Mouse (Mus musculus): ENCODE measurements around the gene Pcif1.

The Pcif1 gene

DNA sequence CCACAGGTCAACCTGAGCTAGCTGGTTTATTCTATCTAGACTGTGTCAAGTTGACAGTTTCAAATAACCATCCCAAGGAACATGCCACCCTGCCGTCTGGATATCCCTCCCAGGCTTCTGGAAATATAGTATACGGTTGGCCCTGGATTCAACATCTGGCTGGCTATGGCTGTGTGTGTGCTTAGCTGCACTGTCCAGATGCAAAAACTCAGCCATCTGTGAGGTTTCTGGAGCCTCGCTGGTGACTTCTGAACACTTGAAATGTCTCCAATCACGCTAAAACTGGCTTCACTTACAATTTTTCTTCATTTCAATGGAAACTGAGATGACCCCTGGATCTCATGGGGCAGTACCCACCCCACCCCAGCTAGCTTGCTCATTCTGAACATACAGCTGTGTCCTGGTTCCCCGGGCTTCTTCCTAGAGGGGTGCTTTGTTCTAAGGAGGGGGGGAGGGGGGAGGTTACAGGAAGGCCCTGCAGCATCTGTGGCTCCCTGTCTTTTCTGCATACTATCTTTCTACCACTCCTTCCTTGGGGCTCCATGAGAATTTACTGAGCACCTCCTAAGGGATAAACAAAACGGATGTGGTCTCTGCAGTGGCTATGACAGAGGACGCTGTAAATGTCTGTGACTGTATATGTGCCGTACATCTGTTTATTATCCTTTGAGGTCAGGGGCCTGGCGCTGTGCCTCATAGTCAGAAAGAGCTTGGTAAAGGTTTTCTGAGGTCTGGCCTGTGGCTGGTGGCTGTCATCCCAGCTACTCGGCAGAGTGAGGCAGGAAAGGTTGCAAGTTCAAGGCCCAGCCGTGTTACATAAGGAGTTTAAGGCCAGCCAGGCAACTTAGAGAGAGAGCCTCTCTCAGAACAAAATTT is 51.8 kb downstream of the Pcif1 start:
- DNase-seq = no peak

DNA sequence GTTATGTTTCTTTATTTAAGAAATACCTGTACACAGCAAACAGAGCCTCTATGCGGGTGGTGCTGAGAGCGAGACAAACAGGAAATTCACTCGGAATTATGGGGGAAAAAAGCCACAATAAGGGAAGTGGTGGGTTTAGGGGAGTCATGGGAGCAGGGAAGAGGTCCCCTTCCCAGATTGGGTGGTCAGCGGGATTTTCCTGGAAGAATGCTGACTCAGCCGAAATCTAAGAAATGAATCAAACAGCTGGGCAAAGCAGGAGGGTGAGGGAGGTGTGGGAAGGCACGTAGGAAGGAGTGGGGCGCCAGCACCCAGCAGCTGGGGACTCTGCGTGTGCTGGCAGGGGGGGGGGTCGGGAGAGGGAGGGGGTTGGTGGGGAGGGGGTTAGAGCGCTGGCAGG is 54.4 kb downstream of the Pcif1 start:
- no peak for DNase-seq

DNA sequence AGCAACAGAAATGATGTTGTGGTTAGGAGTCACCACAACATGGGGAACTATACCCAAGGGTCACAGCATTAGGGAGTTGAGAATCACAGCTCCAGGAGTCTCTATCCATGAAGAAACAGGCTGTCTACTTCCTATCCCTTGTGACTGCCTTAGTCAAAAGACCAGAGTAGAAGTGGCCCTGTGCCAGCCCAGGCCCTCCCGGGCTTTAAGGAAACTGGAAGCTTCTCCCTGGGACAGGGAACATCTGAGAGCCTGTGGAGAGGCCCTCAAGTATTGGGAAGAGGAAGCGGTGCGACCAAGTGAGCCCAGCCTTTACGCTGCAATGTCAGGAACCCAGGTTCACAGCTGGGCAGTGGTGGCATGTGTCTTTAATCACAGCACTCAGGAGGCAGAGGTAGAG is 56.9 kb downstream of the Pcif1 start:
- DNase-seq = no peak

DNA sequence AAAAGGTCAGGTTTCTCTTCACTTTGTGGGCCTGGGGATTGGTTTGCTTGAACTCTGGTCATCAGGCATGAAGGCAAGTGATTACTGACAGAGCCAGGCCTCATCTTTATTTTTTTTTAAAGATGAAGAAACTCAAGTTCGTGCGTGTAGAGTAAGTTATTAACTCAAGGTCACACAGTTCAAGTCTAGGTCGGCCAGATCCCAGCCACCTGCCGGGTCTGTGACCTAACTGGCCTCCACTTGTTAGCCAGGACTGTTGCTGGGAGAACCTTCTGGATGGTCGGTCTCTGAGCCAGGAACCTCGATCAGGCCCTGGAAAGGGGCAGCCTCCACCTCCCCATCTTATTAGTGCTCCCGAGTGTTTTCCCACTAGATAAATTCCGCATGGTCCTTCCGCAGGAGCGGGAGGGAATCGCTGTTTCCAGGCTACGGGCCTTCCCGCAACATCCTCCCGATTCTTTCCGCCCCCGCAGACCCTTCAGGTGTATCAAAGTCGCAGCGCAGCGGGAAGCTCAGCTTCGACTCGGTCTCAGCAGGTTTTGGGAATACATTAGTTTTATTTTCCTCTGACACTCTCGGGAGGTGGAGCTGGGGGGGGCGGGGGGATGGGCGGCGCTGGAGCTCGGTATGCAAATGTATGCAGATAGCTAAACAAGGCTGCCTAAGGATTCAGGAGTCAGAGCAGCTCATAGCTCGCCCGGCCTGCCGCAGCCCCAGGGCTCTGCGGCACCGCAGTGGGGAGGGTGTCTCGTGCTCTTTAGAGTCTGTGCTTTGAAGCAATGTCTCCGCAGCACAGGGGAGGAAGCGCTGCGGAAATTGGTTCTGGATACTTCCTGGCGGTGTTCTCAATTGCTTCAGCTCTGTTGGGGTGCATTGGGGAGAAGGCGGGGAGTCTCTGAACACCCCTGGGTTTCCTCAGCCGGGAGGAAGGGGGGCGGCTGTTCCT is 59.3 kb downstream of the Pcif1 start:
- peak; percentile 56 for DNase-seq

DNA sequence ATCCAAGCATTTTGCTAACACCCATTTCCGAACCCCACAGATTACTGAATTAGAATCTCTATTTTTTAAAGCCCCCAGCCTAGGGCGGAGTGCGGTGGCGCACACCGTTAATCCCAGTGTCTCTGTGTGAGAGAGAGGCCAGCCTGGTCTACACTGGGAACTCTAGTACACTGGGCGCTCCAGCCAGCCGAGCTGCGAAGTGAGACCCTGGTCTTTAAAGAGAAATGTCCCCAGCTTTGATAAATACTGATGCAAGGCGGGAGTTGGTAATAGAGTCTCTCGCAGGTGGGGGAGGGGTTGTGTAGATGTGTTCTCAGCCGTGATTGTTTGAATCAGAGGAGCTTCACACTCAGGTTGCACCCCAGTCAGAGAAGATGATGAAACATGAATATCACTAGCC is 60.0 kb downstream of the Pcif1 start:
- DNase-seq = no peak

DNA sequence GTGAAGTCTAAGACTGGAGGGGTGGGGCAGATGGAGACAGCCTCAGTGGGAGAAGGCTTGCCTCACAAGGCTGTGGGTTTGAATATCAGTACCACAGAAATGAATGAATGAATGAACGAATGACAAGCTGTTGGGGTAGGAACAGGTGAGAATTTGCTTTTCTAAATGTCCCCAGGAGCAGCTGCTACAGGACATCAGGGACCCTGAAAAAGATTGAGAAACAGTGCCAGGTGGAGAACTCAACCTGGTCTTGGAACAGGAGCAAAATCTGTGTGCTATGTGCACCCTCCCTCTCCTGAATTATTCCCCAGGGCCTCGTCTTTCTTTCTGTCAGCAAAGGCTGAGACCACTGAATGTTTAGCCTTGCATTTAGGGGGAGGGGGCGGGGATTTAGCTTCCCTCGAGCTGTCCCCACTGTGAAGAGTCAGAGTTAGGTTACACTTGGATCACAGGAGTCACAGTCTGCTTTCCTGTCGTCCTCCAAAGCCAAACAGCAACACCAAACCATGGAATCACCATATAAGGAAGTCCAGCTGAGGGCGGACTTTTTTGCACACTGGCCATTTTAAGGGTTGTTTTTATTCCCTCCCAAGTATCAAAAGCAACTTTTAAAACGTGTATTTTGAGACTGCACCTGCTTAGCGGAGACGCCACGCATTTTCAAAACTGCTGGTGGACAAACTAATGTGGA is 61.2 kb downstream of the Pcif1 start, which contains the start of gene Mmp9:
Gene Mmp9, plus strand, starts transcription at position 641 of the 691 bp plus-strand sequence.
- DNase-seq = no peak

DNA sequence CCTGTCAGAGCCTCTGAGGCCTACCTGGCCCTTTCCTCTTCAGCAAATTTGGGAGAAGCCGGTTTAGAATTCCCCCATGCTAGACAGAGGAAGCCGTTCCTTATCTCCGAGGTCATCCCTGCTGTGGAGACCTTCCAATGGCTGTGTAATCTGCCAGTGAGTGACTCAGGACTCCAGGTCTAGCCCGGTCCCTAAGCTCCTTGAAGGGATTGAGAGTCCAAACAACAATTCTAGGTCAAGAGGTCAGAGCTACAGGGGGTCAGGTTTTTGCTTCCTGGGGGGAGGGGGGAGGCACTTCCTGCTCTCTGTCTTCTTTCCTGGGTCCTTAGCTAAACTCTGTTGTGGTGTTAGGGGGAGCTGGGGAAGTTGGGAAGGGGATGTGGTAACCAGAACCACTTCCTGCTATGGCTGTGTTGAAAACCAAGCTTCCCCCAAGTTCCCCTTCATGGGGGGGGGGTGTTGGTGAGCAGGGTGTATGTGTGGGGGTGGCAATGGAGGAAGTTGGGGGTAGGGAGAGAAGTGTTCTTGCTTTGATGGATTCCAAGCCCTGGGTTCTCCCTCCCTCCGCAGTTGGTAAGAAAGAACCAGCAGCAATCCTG is 63.7 kb downstream of the Pcif1 start:
- DNase-seq = peak; percentile 13
